Mouse (Mus musculus) olfactory bulb, adult 2 months (tissue): ENCODE results near the gene Ubox5.

Source experiments
- CTCF ChIP-seq: fragments of 200-500 bp; IDR thresholded peaks from 2 replicates; pipeline ENCODE4 v1.5.1; 2012; ENCODE audit warnings: low read depth, mild to moderate bottlenecking, low read length, moderate library complexity; ENCODE audit not compliant: insufficient read depth
- POLR2A ChIP-seq: fragments of 200-500 bp; IDR thresholded peaks from 2 replicates; pipeline ENCODE4 v1.6.1; 2012; ENCODE audit warnings: mild to moderate bottlenecking, low read depth, low read length, moderate library complexity; ENCODE audit not compliant: insufficient read depth

DNA sequence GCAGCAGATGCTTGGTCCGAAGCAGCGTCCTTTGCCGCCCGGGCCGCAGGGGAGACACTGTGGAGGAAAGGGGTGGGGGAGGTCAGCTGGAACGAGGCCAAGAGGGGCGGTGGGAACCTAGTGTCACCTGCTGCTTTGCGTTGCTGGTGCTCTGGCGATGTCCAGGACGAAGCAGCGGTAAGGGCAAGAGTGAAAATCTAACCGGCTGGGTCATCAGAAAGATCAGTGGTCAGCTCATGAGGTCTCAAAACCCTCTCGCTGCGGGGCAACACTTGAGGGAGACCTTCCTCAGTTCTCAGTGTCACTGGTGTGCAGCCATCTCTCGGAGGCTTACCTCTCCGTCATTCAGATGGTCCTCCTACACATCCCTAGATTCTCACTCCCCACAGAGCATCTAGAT, 48.6 kb downstream of the Ubox5 start:
- no peak for TF ChIP-seq CTCF
- no peak for TF ChIP-seq POLR2A
